Mouse (Mus musculus) ES-CJ7 (cell line): ENCODE data around the gene Cstad.

ENCODE experiments used
- DNase-seq: peaks from one replicate; pipeline ENCODE4 v3.0.0; 2011; ENCODE audit warnings: low read depth, low spot score

Gene Cstad

GRCm38 (mm10) chr2:30628374-30628773 is 33.5 kb downstream of the Cstad start:
- DNase-seq: no peak

GRCm38 (mm10) chr2:30629038-30629761 is 34.4 kb downstream of the Cstad start:
- DNase-seq: peak; percentile 56

DNA sequence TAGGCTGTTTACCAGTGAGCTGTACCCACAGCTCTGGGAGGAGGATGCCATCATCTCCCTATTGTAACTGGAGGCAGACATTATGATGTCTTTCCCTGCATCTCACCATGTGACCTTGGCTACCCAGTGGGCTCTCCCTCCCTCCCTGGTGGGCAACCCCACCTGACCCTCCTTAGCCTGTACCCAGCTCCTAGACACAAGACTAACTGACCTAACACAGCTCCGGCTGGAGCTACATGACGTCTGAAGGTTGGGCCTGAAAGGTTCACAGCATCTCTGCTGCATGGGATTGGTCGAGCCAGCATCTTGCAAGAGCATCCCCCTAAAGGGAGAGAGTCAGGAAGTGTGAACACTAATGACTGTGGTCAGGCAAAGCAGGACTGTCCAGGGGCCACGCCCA is 35.0 kb downstream of the Cstad start:
- no peak for DNase-seq

DNA sequence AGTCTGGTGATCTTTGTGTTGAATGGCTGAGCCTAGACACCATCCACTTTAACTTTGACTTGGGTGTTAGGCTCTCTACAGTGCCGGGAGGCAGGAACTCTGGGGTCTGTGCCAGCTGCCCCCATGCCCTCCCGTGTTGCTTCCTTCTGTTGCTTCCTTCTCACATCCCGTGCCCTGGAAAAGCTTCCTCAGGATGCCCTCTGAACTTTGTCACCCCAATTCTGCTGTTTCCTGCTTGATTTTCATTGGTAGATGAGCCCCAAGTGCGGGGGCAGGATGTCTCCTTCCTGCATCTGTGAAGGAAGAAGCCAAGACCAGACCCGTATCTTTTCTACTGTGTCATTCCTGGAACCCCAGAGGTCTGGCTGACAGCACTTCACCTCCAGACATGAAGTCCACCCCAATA is 41.4 kb downstream of the Cstad start:
- no peak for DNase-seq

GRCm38 (mm10) chr2:30637991-30638390 is 43.2 kb downstream of the Cstad start:
- no peak for DNase-seq

DNA sequence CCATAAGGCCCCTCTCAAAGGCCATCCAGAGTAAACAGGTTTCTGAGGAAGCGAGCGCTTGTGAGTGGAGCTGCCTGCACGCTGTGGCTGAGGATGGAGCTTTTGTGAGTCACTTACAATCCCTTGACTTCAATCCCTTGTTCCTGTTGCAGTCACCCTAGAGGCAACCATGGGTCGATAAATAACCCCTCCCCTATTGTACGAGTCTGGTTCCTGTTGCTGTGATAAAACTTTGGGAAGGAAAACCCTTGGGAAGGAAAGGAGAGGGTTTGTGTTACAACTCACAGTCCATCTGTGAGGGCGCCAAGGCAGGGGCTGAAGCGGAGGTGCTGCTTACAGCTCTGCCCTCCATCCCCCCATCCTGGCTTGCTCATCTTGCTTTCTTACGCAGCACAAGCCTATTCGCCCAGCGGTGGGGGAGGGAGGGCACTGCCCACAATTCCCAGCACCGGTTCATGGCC is 45.2 kb downstream of the Cstad start:
- no peak for DNase-seq

DNA sequence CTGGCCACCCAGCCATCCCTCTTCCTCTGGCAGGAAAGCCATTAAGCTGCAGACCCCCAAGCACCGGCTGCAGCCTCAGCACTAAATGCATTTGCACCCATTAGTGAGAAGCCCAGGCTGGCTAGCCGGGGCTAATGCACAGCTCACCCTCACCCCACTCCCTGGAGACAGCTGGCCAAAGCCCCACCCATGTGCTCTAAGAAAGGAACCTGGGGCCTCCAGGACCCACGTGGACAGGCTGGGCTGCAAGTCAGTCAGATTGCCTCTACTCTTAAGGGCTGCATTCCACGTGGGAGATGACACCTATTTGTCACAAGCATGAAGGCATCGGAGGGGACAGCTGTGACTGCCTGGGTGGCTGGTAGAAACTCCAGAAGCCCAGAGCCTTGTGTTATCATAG is 48.0 kb downstream of the Cstad start:
- DNase-seq: no peak

DNA sequence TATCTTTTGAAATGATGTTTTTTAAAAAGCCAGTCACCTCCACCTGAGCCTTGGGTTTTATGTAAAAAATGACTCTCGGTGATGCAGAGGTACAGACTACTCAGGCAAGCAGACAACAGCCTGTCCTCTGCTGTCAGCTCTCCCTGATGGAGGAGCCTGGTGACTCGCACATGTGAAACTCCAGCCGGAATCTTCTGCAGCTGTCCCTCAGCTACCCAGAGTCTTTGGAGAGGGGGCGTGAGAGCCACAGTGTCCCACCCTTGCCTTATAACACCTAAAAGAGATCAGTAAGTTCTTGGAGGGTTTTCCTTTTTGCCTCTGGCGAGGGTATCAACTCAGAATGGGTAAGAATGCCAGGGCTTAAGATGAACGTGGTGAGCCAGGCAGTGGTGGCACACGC is 48.6 kb downstream of the Cstad start:
- DNase-seq: no peak

DNA sequence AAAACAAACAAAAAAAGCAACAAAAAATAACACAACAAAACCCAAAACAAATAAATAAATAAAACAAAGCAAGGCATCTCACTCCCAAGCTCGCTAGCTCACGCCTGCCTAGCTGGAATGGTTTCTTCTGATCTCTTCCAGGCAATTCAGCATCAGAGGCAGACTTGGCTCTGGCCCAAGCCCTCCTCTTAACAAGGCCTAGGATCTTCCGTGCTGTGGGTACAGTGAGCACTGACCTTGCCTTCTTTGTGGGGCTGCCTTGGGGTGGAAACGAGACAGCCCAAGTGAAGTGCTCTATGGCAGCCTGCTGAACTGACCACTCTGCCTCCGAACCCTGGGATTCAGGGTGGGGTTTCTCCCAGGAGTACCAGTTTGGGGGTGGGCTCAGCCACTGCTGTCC is 52.0 kb downstream of the Cstad start:
- no peak for DNase-seq

DNA sequence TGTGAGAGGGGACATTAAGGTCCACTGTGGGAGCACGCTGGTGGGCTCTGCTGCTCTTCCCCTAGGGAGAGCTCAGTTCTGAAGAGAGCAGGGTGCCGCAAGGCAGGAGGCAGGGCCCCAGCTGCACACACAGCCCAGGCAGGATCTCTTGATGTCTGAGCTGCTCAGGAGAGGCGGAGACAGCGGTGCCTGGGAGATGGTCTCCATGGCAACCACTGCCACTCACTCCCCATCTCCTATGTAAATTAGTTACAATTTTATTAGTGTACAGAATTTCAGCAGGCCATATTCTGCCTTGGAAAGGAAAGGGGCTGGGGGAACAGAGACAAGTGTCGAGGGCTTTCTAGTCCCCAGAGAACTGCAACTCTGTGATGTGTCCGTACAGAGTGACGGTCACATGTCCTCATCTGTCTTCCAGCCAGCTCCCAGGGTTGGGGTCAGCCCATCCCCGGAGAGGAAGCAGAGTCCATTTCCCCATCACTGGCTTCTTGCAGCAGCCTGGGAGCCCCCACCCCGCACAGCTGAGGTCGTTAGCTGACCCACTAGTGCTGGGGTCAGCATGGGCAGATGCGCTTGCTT is 52.6 kb downstream of the Cstad start:
- DNase-seq: peak; percentile 34

DNA sequence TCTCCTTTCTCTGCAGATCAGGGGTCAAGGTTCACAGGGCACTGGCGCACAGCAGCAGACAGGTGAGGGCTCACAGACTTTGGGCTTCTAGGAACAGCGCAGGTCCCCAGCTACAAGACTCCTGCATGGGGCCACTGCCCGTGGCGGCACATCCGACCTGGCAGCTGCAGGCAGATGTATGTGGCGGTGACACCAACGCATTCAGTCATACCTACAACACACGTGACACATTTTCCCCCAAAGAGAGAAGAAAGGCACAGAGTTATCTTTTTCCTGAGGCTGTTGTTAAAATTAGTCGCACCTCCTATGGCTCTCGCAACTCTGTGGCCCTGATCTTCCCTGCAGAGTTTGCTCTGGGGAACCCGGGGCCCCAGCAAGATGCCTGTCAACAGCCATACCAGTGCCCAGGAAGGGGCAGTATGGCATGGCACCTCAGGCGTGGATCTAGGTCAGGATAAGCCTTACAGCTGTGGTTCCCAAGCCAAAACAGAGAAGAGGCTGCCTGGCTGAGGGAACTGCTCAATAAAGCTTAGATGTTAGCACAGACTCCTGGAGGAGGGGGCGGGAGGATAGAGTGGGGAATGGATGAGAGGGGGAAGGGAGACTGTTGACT is 53.1 kb downstream of the Cstad start:
- no peak for DNase-seq

- no peak for DNase-seq
Observed at GRCm38 (mm10) chr2:30650249-30650648, 55.4 kb downstream of the Cstad start.

- no peak for DNase-seq
Observed at GRCm38 (mm10) chr2:30651831-30652230, 57.0 kb downstream of the Cstad start.

DNA sequence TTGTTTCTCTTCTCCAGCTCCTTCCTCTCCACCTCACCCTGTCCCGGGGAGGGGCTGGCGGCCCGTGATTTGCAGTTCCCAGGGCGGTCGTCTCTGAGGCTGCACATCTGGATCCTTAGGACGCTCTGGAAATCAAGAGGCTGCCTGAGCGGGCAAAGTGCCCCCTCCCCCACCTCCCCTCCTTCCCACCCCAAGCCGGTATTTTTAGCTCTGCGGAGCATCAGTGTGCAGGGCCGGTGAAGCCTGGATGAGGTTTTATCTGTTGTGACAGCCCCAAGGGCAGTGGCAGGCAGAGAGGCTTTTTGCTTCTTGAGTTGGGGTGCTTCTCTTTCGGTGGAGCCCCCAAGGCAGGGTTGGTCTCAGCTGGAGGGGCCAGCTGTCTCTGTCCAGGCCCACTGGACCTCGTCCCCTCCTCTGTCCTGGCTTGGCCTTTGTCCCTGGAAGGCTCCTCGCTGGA is 57.8 kb downstream of the Cstad start:
- DNase-seq: peak; percentile 61

DNA sequence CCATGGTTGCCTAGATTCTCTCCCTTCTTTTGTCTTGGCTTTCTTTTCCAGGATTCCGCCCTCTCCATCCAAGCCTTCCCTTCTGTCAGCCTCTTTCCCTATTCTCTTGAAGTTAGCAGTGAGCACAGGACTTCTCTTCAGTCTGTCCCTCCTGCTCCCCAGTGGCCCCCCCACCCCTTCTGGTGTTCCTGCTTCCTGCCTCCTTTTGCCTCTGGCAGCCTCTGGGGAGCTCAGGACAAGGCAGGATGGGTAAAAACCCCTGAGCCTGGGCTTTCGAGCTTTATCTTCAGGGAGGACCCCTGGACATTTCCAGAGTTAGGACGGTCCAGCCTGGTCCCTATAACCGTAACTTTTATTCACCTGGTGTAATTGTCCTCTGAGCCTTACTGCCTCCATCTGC is 58.2 kb downstream of the Cstad start:
- DNase-seq: no peak

- DNase-seq: no peak
Observed at GRCm38 (mm10) chr2:30654158-30654557, 59.3 kb downstream of the Cstad start.

DNA sequence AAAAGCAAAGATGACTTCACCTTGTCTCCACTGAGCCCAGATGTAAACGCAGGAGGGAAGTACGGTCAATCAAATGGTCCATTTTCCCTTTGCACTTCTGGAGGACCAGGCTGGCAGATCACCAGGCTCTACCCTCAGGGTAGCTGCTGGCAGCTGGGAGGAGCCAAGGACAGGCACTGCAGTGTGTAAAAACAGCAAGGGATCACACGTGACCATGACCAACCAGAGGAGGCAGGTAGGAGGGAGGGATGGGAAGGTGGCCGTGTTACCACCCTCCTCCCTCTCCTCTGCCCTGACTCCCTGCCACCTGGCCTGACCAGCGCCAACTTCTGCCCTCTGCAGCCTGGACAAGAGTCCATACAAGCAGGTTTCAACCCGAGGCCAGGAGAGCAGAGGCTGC is 59.7 kb downstream of the Cstad start:
- no peak for DNase-seq

DNA sequence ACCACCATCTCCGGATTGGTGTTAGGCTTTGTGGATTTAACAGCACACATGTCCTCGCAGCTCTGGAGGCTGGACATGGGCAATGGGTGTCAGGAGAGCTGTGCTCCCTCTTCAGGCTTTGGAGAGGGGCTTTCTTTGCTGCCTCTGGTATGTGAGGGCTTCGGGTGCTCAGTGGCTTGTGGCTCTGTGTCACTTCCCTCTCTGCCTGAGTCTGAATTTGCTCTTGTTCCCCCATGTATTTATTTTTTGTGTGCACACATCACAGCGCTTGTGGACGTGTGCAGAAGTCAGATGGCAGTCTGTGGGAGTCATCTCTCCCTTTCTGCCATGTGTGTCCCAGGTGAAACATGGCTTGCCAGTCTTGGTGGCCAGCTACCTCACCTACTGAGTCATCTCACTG is 60.9 kb downstream of the Cstad start:
- DNase-seq: no peak

DNA sequence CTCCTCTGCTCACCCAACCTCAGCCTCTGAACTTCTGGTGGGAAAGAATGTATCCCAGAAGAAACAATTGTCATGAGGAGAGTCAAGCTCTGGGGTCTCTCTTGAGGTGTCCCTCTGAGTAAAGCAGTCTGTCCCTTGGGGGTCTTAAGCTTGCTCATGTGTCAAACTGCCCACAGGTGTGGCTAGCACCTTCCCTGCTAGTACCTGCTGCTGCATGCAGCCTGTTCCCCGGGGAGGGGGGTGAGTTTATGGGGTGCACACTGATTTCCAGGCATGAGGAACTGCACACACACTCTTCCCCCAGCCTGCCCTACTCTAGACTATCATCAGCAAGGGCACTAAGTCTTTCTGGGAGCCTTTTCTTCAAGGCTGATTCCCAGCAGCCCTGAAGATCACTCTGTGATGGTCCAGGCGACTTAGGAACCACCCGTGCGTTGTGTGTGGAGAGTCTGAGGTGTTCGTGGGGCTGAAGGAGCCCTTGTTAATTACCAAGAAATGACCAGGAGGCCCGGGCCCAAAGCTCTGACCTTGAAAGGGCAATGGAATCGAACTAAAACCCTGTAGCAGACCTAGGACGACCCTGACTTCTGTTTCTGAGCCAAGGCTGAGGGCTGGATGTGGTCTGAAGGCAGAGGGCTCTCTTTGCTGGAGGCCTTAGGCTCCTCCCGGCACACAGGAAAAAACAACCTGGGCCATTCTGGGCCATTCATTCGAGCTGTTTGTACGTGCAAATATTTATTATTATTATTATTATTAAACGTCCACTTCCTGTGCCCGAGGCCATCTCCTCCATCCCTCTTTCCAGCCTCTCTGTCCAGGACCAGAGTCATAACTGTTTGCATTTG is 62.1 kb downstream of the Cstad start:
- DNase-seq: no peak

- peak; percentile 75 for DNase-seq
Observed at GRCm38 (mm10) chr2:30657674-30658479, 63.0 kb downstream of the Cstad start.

DNA sequence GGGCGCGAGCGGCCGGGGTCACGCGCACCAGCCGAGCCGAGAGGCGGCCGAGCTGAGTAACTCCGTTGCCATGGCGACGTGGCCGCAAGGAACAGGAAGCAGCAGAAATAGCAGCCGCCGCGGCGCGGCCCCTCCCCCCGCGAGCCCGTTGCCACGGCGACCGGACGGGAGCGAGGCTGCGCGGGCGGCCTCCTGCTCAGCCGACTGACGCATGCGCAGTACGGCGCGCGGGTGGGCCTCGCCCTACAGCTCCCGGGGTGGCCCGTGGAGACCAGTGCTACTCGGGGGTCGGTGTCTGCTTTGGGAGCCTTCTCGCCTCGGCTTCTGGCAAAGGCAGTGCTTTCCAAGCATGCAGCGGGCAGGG is 63.6 kb downstream of the Cstad start:
- DNase-seq: peak; percentile 96
